Mouse (Mus musculus) intestine, embryonic 14.5 days (tissue): ENCODE results near the gene Gm14139. TPM values are rescaled to one million over a fixed set of nuclear protein-coding genes. Genes with fewer than 3 reads are reported as not detected.
"Not testable (repeated sequence)": the region's sequence is repeated elsewhere in the genome, so short reads cannot be mapped to it uniquely, and the experiment has no call there.

Experiments
- ATAC-seq: fragments of 200-750 bp; cut with Nextera tagmentation; replicated peaks from 2 replicates; pipeline ENCODE4 v1.8.0; 2017; ENCODE audit warnings: low read depth, moderate number of reproducible peaks, moderate TSS enrichment, moderate library complexity; ENCODE audit not compliant: low FRiP score, low TSS enrichment
- DNase-seq: peaks from one replicate; pipeline ENCODE4 v3.0.0-alpha.2; 2018; ENCODE audit warnings: low spot score
- H3K27ac ChIP-seq: fragments of 300-500 bp; sonication (generic); 2 replicates; pipeline ENCODE4 v1.5.1; 2014; ENCODE audit warnings: low read depth, mild to moderate bottlenecking, control low read depth
- H3K27me3 ChIP-seq: fragments of 300-500 bp; sonication (generic); replicated peaks from 2 replicates; pipeline ENCODE4 v1.6.1; 2014; ENCODE audit warnings: low read length, control low read depth; ENCODE audit not compliant: control insufficient read depth, insufficient read depth
- H3K36me3 ChIP-seq: fragments of 300-500 bp; sonication (generic); 2 replicates; pipeline ENCODE4 v1.6.1; 2014; ENCODE audit warnings: low read length, control low read depth; ENCODE audit not compliant: control insufficient read depth, insufficient read depth
- H3K4me1 ChIP-seq: fragments of 300-500 bp; sonication (generic); replicated peaks from 2 replicates; pipeline ENCODE4 v1.6.1; 2014; ENCODE audit warnings: low read length, control low read depth, mixed read lengths; ENCODE audit not compliant: control insufficient read depth, insufficient read depth
- H3K4me2 ChIP-seq: fragments of 300-500 bp; sonication (generic); 2 replicates; pipeline ENCODE4 v1.6.1; 2014; ENCODE audit warnings: low read length
- H3K4me3 ChIP-seq: fragments of 300-500 bp; sonication (generic); 2 replicates; pipeline ENCODE4 v1.5.1; 2014; ENCODE audit warnings: low read depth, low read length, control low read depth, mixed read lengths
- H3K9ac ChIP-seq: fragments of 300-500 bp; sonication (generic); 2 replicates; pipeline ENCODE4 v1.6.1; 2014; ENCODE audit warnings: mild to moderate bottlenecking, low read length
- H3K9me3 ChIP-seq: fragments of 300-500 bp; sonication (generic); 2 replicates; pipeline ENCODE4 v1.6.1; 2016; ENCODE audit warnings: low read length, control low read depth; ENCODE audit not compliant: control insufficient read depth
- WGBS: fragments of 180-500 bp; shearing (Covaris S2); extraction: QIAGEN DNeasy Blood & Tissue Kit; methylation state at CpG from one replicate; pipeline ENCODE4 v1.1.7; 2014; 5-methylcytosine and 5-hydroxymethylcytosine counted together
- polyA plus RNA-seq: library from polyadenylated mRNA; unstranded; fragments of >200 nt; fragmentation: Nextera tagmentation; extraction: Ambion mirVana; gene quantifications from 2 replicates; pipeline ENCODE4 v1.2.1, GENCODE M21; 2014

The Gm14139 gene
- polyA plus RNA-seq, 1 experiment from 2014 or later = not detected

DNA sequence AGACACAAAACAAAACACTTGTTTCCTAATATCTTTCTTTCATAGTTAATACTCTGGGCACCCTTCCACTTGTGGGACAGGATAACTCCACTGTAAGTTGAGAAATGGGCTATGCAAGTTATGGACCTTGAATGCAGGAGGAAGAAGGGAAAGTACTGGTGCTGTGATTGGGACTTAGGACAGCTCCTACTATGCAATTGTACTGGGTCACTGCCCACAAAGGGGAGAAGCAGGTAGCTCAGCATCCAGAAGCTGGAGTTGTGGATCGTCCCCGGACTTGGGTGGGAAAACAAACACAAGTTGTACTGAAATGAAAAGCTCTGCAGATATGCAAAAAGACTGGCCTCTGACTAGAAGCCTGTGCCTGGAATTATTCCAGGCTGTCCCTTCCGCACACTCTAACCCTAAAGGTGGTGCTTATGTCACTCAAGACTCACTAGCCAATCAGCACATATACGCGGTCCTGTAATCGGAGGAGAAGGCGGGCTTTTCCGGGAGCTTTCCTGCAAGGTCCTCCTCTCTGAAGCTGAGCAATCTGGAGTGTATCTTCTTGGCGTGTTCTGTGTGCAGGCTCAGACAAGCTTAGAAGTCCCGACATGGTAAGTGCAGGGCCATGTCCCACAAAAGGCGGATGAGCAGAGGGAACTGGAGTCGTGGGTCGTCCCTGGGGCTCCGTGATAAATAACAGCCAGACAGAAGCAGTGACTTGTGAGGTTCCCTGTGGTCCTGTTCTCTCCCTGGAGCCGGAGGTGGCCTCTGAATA lies 36.2 kb downstream of the Gm14139 start, which contains the start of gene Zfp937:
Gene Zfp937, plus strand, starts transcription at position 474 of the 763 bp plus-strand sequence.
- DNase-seq = peak; percentile 86
- peak; percentile 100 for ATAC-seq
- Histone ChIP-seq H3K4me3 (peak within 1 kb of the TSS; percentile 31), H3K4me2 (peak within 1 kb of the TSS; percentile 45), H3K9ac (peak within 1 kb of the TSS; percentile 35; the same call in 1 of the 2 replicates), H3K27ac (peak within 1 kb of the TSS; percentile 75)
- H3K9me3 ChIP-seq, H3K4me1 ChIP-seq, H3K36me3 ChIP-seq, H3K27me3 ChIP-seq: not testable (repeated sequence)
- 3% methylated on average over 15 of the region's 15 CpGs for WGBS

DNA sequence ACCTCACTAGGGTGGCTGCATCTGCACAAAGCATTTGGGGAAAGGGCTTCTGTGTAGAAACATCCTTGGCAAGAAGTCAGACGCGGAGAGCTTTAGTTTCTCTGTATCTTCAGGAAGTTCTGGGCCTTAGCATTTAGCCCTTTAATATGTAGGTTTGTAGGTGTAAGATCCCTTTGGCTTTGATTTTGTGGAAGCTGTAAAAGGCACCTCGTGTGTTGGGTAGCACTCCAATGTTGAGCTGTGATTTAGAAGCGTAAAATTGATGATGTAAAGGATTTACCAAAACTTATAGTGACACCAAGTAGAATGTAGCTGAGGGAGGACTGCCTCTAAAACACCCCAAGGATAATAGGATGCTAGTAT lies 36.8 kb downstream of the Gm14139 start:
- H3K27me3 ChIP-seq, H3K4me1 ChIP-seq, H3K36me3 ChIP-seq, DNase-seq, H3K9me3 ChIP-seq: not testable (repeated sequence)
- H3K9ac ChIP-seq = peak overlapping the region; percentile 35; the same call in 1 of the 2 replicates
- WGBS = 12% methylated on average over 3 of the region's 4 CpGs
- H3K4me2 ChIP-seq = peak overlapping the region; percentile 45
- peak overlapping the region; percentile 75 for H3K27ac ChIP-seq
- peak; percentile 12; the same call in 1 of the 2 replicates for ATAC-seq
- peak overlapping the region; percentile 31 for H3K4me3 ChIP-seq

DNA sequence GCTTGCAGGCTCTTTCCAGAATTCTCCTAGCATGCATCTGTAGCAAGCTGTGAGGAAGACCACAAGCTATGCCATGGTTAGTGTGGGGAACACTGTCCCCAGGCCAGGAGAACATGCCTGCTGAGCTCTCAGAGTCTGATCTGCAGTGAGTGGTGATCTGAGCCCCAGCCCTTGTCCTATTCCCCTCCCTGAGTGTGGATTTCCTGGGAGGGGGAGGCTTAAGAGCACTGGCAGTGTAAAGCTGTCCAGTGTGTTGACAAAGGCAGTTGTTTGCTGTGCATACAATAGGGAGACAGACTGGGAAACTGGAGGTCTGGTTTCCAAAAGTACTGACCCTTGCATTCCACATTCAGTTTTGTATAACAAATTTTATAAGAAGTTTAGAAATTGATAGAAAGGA lies 41.7 kb downstream of the Gm14139 start:
- not testable (repeated sequence) for H3K27me3 ChIP-seq, H3K4me3 ChIP-seq, H3K27ac ChIP-seq, H3K4me1 ChIP-seq, H3K9me3 ChIP-seq, H3K4me2 ChIP-seq, DNase-seq, H3K9ac ChIP-seq, H3K36me3 ChIP-seq
- ATAC-seq = 0 out of 2 replicates have a peak, but pooled peaks have one; percentile 28

Other genes with a start within 250 kb of the Gm14139 start
- 7.8 and 8.9 TPM in 2 replicates for gene Zfp120, start 45.0 kb upstream of the Gm14139 start, polyA plus RNA-seq
- gene Gm10770, start 2.1 kb upstream of the Gm14139 start, polyA plus RNA-seq = not detected in 2 replicates
- 10.2 and 12.7 TPM in 2 replicates for gene Zfp937, start 36.3 kb downstream of the Gm14139 start, polyA plus RNA-seq
- 3.9 and 4.2 TPM in 2 replicates for gene Gm21994, start 73.8 kb downstream of the Gm14139 start, polyA plus RNA-seq
- not detected in 2 replicates for gene Gm14124, start 75.8 kb downstream of the Gm14139 start, polyA plus RNA-seq
- 1.3 and 2.7 TPM in 2 replicates for gene Gm10130, start 141.9 kb downstream of the Gm14139 start, polyA plus RNA-seq
- 6.9 and 9.0 TPM in 2 replicates for gene 3300002I08Rik, start 181.0 kb downstream of the Gm14139 start, polyA plus RNA-seq